Mouse (Mus musculus) CH12.LX (cell line): Measurements from ENCODE around the gene Trit1. TPM values are rescaled to one million over a fixed set of nuclear protein-coding genes. Genes with fewer than 3 reads are reported as not detected.

Experiments
- DNase-seq: peaks from one replicate; pipeline ENCODE4 v3.0.0-alpha.2; 2013; ENCODE audit errors: extremely low read depth
- H3K27ac ChIP-seq: 2 replicates; pipeline ENCODE4 v1.5.1; 2012; ENCODE audit warnings: low read depth, mild to moderate bottlenecking, control low read depth, moderate library complexity; ENCODE audit not compliant: insufficient read depth
- H3K27me3 ChIP-seq: replicated peaks from 2 replicates; pipeline ENCODE3; 2012; ENCODE audit warnings: inconsistent platforms
- H3K36me3 ChIP-seq, 2 experiments: replicated peaks in 1 of 2; 2 replicates each; pipeline versions ENCODE3 to v1.6.1; 2012; ENCODE audit warnings: inconsistent platforms in 1 of 2, low read length in 1 of 2, mild to moderate bottlenecking in 1 of 2, mixed read lengths in 1 of 2, moderate library complexity in 1 of 2; ENCODE audit not compliant: control insufficient read depth in 1 of 2, insufficient read depth in 1 of 2
- H3K4me1 ChIP-seq, 2 experiments: 2 replicates each; pipeline ENCODE4 v1.6.1; 2012; ENCODE audit warnings: inconsistent platforms in 1 of 2, moderate library complexity in 1 of 2; ENCODE audit not compliant: insufficient read depth in 2 of 2, control insufficient read depth in 1 of 2
- H3K4me2 ChIP-seq: 2 replicates; pipeline ENCODE4 v1.6.1; 2012; ENCODE audit warnings: low read depth, mild to moderate bottlenecking, control low read depth; ENCODE audit not compliant: poor library complexity, insufficient read depth, severe bottlenecking
- H3K4me3 ChIP-seq, 3 experiments: fragments of 150-350 bp in 1 of 3; sonication (generic) in 1 of 3; replicated peaks in 1 of 3; 2 replicates each; pipeline versions ENCODE3 to v1.5.1; 2011 to 2012; ENCODE audit warnings: low read depth in 2 of 3, low read length in 2 of 3, mild to moderate bottlenecking in 2 of 3, moderate library complexity in 2 of 3, control low read depth in 1 of 3, improper control_type of control experiment in 1 of 3, inconsistent platforms in 1 of 3, mixed read lengths in 1 of 3; ENCODE audit not compliant: poor library complexity in 1 of 3
- H3K79me2 ChIP-seq: replicated peaks from 2 replicates; pipeline ENCODE4 v1.6.1; 2012; ENCODE audit warnings: mild to moderate bottlenecking, moderate library complexity; ENCODE audit not compliant: control insufficient read depth, poor library complexity, insufficient read depth, severe bottlenecking; ENCODE audit errors: extremely low read depth
- H3K9ac ChIP-seq: 2 replicates; pipeline ENCODE4 v1.6.1; 2012; ENCODE audit warnings: low read depth, mild to moderate bottlenecking, control low read depth, moderate library complexity; ENCODE audit not compliant: insufficient read depth
- H3K9me3 ChIP-seq: replicated peaks from 2 replicates; pipeline ENCODE3; 2012; ENCODE audit warnings: low read length, inconsistent platforms, mixed read lengths
- CHD2 ChIP-seq: IDR thresholded peaks from 2 replicates; pipeline ENCODE4 v1.6.1; 2011; ENCODE audit warnings: low read length, improper control_type of control experiment
- ELF1 ChIP-seq: IDR thresholded peaks from 2 replicates; pipeline ENCODE4 v1.6.1; 2014; ENCODE audit warnings: low read depth, mild to moderate bottlenecking, inconsistent platforms, low read length, improper control_type of control experiment
- ETS1 ChIP-seq: conservative IDR thresholded peaks from 2 replicates; pipeline ENCODE4 v1.6.1; 2012; ENCODE audit warnings: low read depth, mild to moderate bottlenecking, inconsistent platforms, low read length, improper control_type of control experiment, moderate library complexity
- MAFK ChIP-seq: IDR thresholded peaks from 2 replicates; pipeline ENCODE4 v1.6.1; 2011; ENCODE audit warnings: low read length, improper control_type of control experiment; ENCODE audit not compliant: insufficient replicate concordance
- MAZ ChIP-seq: IDR thresholded peaks from 2 replicates; pipeline ENCODE4 v1.6.1; 2012; ENCODE audit warnings: low read depth, mild to moderate bottlenecking, inconsistent platforms, low read length, improper control_type of control experiment, moderate library complexity
- MYC ChIP-seq: IDR thresholded peaks from 2 replicates; pipeline ENCODE4 v1.6.1; 2011; ENCODE audit warnings: low read depth, mild to moderate bottlenecking, improper control_type of control experiment, low read length
- NELFE ChIP-seq: IDR thresholded peaks from 2 replicates; pipeline ENCODE4 v1.6.1; 2011; ENCODE audit warnings: low read depth, low read length, improper control_type of control experiment
- NRF1 ChIP-seq: IDR thresholded peaks from 2 replicates; pipeline ENCODE4 v1.6.1; 2014; ENCODE audit warnings: low read depth, mild to moderate bottlenecking, inconsistent platforms, low read length, improper control_type of control experiment, moderate library complexity
- PAX5 ChIP-seq: IDR thresholded peaks from 2 replicates; pipeline ENCODE4 v1.6.1; 2012; ENCODE audit warnings: low read length, inconsistent platforms, mixed read lengths
- POLR2A ChIP-seq: IDR thresholded peaks from 2 replicates; pipeline ENCODE4 v1.6.1; 2011; ENCODE audit warnings: low read depth, mild to moderate bottlenecking, improper control_type of control experiment, low read length
- RAD21 ChIP-seq: IDR thresholded peaks from 2 replicates; pipeline ENCODE4 v1.6.1; 2011; ENCODE audit warnings: low read depth, mild to moderate bottlenecking, low read length, improper control_type of control experiment, moderate library complexity
- RCOR1 ChIP-seq: conservative IDR thresholded peaks from 2 replicates; pipeline ENCODE4 v1.6.1; 2012; ENCODE audit warnings: low read depth, mild to moderate bottlenecking, inconsistent platforms, low read length, improper control_type of control experiment
- SIN3A ChIP-seq: IDR thresholded peaks from 2 replicates; pipeline ENCODE4 v1.6.1; 2012; ENCODE audit warnings: low read length, improper control_type of control experiment, inconsistent platforms
- TBP ChIP-seq: conservative IDR thresholded peaks from 2 replicates; pipeline ENCODE4 v1.6.1; 2011; ENCODE audit warnings: low read depth, low read length, improper control_type of control experiment
- USF1 ChIP-seq: IDR thresholded peaks from 2 replicates; pipeline ENCODE4 v1.6.1; 2014; ENCODE audit warnings: low read depth, mild to moderate bottlenecking, inconsistent platforms, low read length, improper control_type of control experiment
- USF2 ChIP-seq: conservative IDR thresholded peaks from 2 replicates; pipeline ENCODE4 v1.6.1; 2011; ENCODE audit warnings: low read depth, low read length, improper control_type of control experiment
- ZC3H11A ChIP-seq: IDR thresholded peaks from 2 replicates; pipeline ENCODE4 v1.6.1; 2012; ENCODE audit warnings: low read depth, mild to moderate bottlenecking, inconsistent platforms, low read length, improper control_type of control experiment
- ZMIZ1 ChIP-seq: IDR thresholded peaks from 2 replicates; pipeline ENCODE4 v1.6.1; 2012; ENCODE audit warnings: low read depth, mild to moderate bottlenecking, inconsistent platforms, low read length, improper control_type of control experiment
- dilution Hi-C: fragments of 300-500 bp; cut with MboI; formaldehyde crosslinking; loops from 2 replicates; pipeline ENCODE4 v1.14.3; 2020; ENCODE audit warnings: low sequenced_read_pairs; ENCODE audit not compliant: extremely low pct_unique_long_range_greater_than_20kb, extremely low pct_ligation_motif_present
- in situ Hi-C: fragments of 300-500 bp; cut with MboI; formaldehyde crosslinking; loops from 3 replicates; pipeline ENCODE4 v1.14.3; 2019; ENCODE audit warnings: low sequenced_read_pairs, low pct_ligation_motif_present, low pct_unique_long_range_greater_than_20kb, mixed read lengths
- polyA plus RNA-seq: library from polyadenylated mRNA; unstranded; fragments of >175 nt; gene quantifications from 2 replicates; pipeline ENCODE4 v1.2.1, GENCODE M21; 2012; ENCODE audit warnings: low read depth; ENCODE audit not compliant: insufficient read length
- total RNA-seq, 2 experiments: library from RNA; depleted of rRNA; stranded (reverse); fragments of 300-350 nt in 1 of 2; fragments of >200 nt in 1 of 2; gene quantifications; 2 replicates each; pipeline ENCODE4 v1.2.3; 2012 to 2014

Gene Trit1
- total and polyA plus RNA-seq, 3 experiments: 18.9 to 21.3 (median 19.8) TPM

DNA sequence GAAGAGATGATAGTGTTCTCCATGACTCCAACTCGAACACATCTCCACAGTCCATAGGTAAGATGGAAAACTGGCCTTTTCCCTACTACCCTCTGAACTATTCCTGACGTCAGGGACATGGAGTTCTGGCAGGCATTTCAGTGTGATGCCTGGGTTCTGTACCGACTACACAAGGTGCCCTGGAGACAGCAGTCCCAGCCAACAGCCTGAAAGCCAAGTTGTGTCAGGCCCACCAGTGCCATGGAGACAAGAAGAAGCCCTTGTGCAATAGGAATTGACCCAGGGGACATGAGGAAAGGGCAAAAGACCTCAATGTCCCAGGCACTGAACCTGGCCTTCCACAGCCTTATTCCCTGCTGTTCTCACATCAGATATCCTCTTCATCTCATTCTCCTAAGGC is 36.6 kb upstream of the Trit1 start:
- in situ Hi-C loops: loop anchor here (10.0 kb wide), 1 partner anchor 65 kb away; no protein-coding TSS in a partner anchor
- Histone ChIP-seq H3K9me3 (no peaks in the 10 kb centered on the region), H3K4me3 (no peak overlapping the region), H3K4me2 (no peak overlapping the region), H3K79me2 (no peaks in the 10 kb centered on the region), H3K36me3 (no peaks in the 10 kb centered on the region), H3K27me3 (peaks cover 1% of the 10 kb centered on the region), H3K27ac (no peak overlapping the region), H3K9ac (no peak overlapping the region), H3K4me1 (peaks cover 0 to 2% of the 10 kb centered on the region in 2 experiments; a peak in 1 of 4 replicates)
- DNase-seq: no peak
- dilution Hi-C loops: no loop called here
- TF ChIP-seq SIN3A (no peak), PAX5 (no peak), POLR2A (no peak), USF2 (no peak), RCOR1 (no peak), ZC3H11A (no peak), NRF1 (no peak), RAD21 (no peak), MAZ (no peak)

DNA sequence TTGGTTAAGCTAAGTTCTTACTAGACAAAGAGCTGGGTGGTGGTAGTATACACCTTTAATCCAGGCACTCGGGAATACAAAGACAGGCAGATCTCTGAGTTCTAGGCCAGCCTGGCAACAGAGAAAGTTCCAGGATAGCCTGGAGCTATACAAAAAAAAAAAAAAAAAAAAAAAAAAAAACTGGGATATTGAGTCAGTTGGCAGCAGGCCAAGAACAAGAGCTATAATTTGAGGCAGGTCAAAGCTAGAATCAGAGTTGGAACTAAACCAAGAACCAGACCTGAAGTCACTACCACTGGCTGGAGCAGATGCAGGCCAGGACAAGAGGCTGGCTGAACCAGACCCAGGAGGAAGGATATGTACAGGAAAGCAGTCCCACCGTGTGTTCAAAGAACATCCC is 35.7 kb upstream of the Trit1 start:
- Histone ChIP-seq H3K4me2 (no peak overlapping the region), H3K27ac (no peak overlapping the region), H3K4me3 (no peak overlapping the region), H3K9ac (no peak overlapping the region), H3K27me3 (no peaks in the 10 kb centered on the region)
- in situ Hi-C loops: loop anchor here (10.0 kb wide), 1 partner anchor 66 kb away; no protein-coding TSS in a partner anchor
- dilution Hi-C loops: no loop called here
- DNase-seq: no peak
- TF ChIP-seq ETS1: no peak
- no peak for TF ChIP-seq TBP
- no peak for TF ChIP-seq MAZ
- no peak for TF ChIP-seq USF1
- no peak for TF ChIP-seq ZMIZ1
- TF ChIP-seq MAFK: no peak
- TF ChIP-seq PAX5: no peak
- TF ChIP-seq, all 38 proteins: peak for 0
- Histone ChIP-seq H3K9me3 (no peaks in the 10 kb centered on the region), H3K79me2 (no peaks in the 10 kb centered on the region), H3K36me3 (no peaks in the 10 kb centered on the region), H3K4me1 (peaks cover 0 to 4% of the 10 kb centered on the region in 2 experiments; a peak in 1 of 4 replicates)

DNA sequence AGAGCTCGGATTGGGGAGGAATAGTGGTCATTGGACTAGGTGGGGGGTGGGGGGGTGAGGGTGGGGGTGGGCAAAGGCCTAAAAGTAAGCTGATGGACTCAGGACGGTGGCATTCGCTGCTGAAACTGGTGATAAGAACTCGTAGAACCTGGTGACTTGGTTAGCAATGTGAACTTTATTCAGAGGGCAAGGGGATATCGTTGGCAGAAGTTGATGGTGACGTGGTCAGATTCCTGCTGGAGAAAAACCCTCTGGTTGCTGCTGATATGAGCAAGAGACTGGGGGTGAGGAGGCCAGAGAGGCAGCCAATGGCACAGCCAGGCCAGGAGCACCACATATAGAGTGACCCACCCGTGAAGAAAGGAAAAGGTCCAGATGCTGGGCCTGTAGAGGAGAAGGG is 35.2 kb upstream of the Trit1 start:
- Histone ChIP-seq H3K4me2 (no peak overlapping the region), H3K9me3 (no peaks in the 10 kb centered on the region), H3K27me3 (no peaks in the 10 kb centered on the region), H3K9ac (no peak overlapping the region), H3K4me3 (no peak overlapping the region), H3K4me1 (peaks cover 0 to 4% of the 10 kb centered on the region in 2 experiments; a peak in 1 of 4 replicates), H3K27ac (no peak overlapping the region), H3K36me3 (no peaks in the 10 kb centered on the region), H3K79me2 (no peaks in the 10 kb centered on the region)
- dilution Hi-C loops: no loop called here
- DNase-seq: no peak
- TF ChIP-seq USF2 (no peak), NRF1 (no peak), MYC (no peak), NELFE (no peak), ELF1 (no peak), MAFK (no peak), CHD2 (no peak)
- in situ Hi-C loops: loop anchor here (10.0 kb wide), 1 partner anchor 66 kb away; no protein-coding TSS in a partner anchor
